Mouse (Mus musculus) liver, postnatal 0 days (tissue): ENCODE data around the gene Rbm20.

ENCODE experiments used
- CTCF ChIP-seq: sonication (generic); IDR thresholded peaks from 2 replicates; pipeline ENCODE4 v1.5.1; 2016; ENCODE audit warnings: antibody characterized with exemption, low read depth
- EP300 ChIP-seq: IDR thresholded peaks from 2 replicates; pipeline ENCODE4 v1.6.1; 2016; ENCODE audit warnings: antibody characterized with exemption, low read depth, mild to moderate bottlenecking

DNA sequence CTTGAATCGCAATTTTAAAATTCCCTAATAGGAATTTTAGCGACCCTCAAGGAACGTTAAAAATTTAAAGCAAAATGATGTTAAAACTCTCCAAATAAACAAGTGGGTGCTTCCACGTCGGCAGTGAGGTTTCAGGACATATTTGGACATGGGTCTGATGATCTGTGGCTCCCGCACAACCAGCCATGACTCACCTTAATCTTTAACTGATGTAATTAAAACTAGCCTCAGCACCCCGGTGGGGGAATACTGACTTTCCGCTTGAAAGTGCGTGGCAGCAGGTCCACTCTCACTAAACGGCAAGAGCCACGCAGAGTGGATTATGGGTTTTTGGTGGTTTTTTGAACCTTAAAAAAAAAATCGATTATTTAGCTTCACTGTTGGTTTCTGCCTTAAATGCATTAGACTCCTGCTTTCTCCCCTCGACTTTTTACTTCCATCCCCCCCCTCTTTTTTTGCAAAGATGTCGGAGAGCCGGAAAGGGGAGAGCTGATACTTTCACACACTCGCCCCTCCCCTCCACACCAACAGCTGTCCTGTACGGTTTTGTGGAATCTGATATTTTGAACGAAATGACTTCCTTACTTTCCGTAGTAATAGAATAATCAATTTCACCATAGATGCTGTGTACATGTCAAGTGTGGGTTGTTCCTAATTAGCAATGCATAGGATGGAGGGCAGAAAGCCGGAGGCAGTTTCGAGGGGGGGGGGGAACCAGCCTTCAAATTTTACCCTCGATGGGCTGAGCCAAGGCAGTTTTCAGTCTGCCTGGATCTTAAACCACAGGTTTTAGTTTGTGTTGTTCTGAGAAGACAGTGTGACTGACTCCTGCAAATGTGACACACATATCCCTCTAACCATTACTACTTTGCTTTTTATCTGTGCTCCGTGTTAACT, 117.1 kb downstream of the Rbm20 start:
- TF ChIP-seq CTCF (no peak), EP300 (no peak)
